Mouse (Mus musculus) kidney, adult 8-10 months (tissue): ENCODE measurements around the gene Sugct.
"Not testable (repeated sequence)": the region's sequence is repeated elsewhere in the genome, so short reads cannot be mapped to it uniquely, and the experiment has no call there.

Experiments
- DNase-seq, 2 experiments: peaks; one replicate each; pipeline ENCODE4 v3.0.0; 2022

Sugct gene

DNA sequence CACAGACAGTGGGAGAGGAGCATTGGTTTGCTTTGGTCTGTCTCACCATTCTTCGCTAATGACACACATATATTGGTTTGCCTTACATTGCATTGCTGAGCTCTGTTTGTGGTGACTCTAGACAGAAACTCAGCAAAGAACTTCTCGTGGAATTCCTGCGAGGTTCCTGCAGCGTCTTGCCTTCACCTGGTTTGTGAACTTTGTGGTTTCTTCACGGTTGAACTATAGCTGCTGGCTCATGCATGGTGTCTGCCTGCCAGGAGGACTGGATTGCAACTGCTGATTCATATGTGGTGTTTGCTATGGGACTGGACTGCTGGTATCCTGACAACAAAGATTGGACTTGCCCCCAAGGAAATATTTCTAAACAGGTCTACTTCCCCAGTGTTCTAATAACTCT lies 91.6 kb downstream of the Sugct start:
- no peak for DNase-seq

DNA sequence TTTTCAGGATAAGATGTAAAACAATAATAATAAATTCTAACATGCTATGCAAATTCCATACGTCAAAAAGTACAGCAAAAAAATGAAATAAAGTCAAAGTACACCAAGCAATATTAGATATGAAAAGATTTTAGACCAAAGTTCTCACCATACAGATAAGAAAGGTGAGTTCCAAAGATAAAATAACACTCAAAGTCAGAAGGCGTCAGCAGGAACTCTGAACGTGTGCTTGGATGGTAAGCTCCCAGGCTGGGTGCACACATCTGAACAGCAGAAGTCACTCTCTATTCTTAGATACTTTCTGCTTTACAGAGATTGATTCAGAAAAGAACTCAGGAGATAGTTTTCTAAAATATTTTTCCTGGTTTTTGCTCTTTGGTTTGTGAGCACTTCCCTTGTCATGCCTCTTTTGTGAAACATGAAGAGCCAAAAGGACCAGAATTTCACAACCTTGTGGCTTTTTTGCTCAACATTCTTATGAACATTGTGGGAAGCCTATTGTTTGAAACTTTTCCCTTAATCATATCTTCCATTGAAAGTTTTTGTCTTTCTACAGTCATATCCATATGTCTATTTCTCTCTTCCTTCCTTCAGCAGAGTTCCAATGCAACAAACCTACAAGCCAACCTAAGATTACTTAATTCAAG lies 110.0 kb downstream of the Sugct start:
- no peak for DNase-seq

DNA sequence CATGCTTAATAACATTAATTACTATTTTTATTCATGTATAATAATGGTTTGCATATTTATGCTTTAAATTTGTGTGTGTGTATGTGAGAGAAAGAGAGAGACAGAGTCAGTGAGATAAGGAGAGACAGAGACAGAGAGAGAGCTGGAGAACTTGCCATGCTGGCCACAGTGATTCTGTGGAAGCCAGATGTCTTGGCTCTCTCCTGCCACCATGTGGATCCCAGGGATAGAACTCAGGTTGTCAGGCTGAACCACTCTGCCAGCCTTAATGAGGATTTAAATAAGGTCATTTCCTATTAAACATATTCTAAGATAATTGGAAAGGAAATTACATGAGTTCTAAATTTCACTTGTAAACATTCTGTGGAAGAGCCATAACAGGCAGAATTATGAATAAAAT lies 110.5 kb downstream of the Sugct start:
- DNase-seq, result peak in 1 of 2 experiments; percentile 24

DNA sequence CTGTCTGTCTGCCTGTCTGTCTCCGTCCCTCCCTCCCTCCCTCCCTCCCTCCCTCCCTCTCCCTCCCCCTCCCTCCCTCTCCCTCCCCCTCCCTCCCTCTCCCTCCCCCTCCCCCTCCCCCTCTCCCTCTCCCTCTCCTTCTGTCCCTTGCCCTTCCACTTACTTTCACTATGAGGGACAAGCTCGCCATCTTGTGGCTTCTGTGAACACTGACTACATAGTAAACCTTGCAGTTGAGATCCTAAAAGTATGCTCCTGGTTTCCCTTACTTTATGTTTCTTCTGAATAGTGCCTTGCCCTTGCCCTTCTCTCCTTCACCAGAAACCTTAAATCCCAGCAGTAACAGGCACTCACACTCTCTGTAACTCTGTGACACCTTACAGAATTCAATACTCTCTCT lies 113.7 kb downstream of the Sugct start:
- DNase-seq, result no peak

DNA sequence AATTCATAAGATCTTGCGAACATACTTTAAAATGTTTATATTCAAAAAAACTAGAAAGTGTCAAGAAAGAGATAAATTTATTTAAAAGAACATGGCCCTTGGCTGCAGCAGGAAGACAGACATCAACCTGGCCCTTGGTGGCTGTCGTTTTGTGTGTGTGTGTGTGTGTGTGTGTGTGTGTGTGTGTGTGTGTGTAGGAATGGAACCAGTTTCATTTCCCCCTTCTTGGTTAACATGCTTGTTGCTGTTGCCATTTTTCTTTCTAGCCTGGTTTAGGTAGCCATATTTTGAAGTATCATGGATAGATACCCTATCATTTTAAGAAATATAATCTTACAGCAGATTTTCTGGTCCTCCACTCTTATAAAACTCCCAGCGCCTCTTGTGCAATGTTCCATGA lies 136.0 kb downstream of the Sugct start:
- DNase-seq, result no peak

DNA sequence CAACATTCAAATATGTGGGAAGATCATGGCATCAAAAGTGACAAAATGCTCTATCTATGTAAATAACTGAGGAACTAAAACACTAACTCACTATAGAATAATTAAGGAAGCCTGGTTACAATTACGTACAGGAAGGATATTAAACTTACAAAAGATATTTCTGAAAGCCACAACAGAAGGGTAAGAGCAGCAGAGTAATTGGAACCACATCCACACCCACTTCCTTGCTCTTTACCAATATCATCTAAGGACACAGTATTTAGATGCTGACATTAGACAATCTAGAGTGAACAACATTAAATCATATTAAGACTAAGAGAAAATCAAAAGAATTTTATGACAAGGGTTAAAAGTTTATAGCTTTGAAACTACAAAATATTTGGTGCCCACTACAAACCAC lies 159.0 kb downstream of the Sugct start:
- no peak for DNase-seq

DNA sequence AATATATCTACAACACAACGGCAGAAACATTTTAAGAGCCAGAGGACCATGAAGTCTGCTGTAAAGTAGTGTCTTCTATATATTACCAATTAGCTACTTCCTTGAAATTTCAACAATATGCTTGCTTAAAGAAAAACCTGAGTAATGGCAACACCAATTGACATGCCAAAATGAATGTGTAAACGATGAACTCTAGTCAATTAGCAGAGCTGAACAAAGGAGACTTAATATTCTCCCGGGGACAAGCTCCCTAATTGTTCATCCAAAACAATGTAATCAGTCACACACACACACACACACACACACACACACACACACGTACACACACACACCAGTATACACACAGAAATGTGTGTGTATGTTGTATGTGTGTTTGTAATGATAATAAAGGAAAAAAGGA lies 160.5 kb downstream of the Sugct start:
- DNase-seq, result no peak

DNA sequence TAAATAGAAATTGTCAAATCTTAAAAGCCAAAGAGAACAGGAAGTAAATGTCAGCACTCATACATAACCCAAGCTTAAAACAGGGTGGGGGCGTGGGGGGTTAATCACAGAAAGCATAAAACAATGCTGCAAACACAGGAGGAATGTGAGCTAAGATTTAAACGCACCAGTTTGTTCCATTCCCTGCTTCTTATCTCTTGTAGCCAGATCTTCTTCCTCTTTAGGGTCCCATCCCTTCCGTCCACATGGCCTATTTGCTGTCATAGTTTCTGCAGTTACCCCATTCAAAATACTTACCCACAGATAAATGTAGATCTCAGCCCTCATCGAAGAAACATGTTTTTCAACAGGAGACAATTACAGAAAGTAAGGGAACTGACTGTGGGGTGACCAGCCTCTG lies 160.9 kb downstream of the Sugct start:
- no peak for DNase-seq

DNA sequence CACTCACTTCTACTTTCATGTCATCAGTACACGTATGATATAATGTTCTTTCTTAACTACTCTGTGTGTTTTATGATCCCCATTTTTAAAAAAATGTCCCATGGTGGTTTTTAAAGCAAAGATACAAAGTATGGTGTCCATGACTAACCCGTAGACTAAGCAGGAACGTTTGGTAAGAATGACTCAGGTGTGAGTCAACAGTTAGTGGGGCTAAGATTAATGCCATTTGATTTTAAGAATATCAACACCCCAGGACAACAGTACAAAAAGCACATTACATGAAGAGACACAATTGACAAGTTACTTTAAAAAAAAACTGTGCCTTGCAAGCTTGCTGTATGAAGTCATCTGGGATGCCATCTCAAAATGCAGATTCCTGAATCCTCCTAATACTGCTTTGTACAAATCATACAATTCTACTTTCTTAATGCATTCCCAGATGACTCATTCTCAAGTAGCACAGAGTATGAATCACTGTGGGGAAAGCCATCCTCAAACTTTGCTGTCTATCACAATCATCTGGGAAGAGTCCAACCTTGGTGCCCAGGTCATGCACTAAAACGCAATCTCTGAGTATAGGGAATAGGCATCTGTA lies 184.1 kb downstream of the Sugct start:
- no peak for DNase-seq

DNA sequence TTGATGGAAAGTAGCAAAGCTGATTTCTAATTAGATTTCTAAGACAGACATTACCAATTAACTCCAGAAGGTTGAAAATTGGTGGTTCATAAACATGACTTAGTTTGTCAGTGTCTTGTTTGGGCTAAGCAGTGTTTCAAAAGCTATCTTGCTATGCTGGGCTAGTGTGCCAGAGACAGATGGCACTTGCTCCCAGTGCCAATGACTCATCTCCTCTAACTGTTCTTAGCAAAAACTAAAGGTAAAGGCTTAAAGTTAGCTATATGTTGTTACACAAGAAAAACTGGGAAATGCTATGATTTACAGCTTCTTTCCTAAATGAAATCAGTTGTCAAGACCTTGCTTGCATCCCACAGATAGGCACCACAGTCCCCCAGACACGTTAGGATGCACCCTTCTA lies 200.4 kb downstream of the Sugct start:
- DNase-seq, result no peak

DNA sequence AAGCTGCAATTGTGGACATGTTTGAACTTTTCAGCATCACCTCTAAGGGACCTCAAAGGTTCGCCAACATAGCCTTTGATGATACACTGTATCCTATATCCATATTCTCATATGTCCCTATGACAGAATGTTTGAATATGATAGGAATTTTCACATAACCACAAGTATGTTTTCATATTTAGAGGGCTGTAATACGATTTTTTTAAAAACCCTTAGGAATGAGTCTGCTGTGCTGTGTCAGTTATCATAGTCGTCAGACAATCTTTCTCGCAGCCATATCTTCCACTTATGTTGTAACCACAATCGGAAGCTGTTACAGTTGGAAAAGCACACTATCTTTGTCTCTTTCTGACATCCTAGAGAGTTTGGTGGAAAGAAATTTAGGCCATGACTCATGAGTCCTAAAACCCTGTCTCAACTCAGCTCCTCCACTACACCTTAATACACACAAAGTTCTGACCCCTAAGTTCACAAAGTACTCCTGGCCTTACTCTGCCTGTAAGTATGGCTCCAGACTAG lies 201.2 kb downstream of the Sugct start:
- DNase-seq, result no peak

DNA sequence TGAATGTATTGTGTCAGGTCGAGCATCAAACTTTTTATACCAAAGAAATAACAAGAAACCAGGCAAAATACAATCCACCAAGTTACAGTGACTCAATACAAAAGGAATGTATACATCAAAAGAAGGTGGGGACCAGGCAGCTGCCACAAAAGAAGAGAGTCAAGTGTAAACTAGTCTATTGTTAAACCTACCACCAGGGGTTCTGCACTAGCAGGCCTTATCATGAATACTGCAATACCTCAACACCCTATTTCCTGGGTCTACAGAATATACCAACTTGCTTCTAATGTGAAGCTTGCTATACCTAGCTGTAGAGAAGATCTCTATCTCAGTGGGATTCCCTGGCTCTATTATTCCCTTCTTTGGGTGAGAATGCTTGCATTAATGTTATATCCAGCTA lies 237.4 kb downstream of the Sugct start:
- DNase-seq, result not testable (repeated sequence)

DNA sequence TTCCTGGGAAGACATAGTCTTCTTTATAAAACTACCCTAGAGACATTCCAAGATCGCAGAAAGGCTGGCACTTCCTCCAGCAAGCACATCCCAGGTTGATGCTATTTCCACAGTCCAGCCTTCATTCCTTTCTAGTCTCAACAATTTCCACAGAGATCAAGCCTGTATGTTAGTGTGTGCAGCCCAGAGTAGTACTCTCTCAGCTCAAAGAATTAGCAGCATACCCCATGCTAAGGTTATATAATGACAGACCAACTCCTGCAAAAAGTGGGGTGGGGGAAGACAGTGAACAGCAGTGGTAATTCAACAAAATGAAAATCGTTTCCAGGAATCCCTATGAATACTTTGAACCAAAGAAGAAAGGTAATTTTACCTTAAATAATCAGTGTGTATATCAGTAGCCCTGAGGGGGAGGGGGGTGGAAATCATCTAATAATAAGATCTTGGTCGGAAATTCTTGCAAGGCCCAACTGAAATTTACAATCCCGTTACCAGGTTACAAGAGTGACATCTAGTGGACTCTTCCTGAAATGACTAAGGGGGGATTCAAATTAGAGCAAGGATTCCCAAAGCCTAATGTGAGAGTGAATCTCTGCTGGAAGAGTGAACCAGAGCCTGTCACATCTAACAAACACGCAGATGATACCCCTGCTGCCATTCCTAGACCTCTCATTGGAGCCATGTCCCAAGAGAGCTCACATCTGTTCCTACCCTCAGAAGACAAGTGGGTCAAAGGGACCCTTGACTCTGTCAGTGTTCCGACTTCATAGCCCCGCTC lies 263.0 kb downstream of the Sugct start:
- DNase-seq, result peak in 1 of 2 experiments; percentile 4

DNA sequence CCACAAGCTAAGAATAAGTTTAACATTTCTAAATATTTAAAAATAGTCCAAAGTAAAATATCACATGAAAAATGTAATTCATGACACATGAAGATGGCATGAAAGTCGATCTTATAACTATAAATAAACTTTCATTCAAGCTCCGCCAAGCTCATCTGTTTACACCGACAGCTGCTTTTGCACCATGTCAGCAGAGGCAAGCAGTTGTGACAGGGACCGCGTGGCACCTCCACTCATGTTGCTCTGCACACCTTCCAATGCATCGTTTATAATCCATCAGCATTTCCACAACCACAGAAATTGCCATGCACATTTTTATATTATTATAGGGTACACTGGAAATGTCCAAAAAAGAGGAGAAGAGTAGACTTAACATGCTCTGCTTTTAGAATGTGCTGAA lies 273.5 kb downstream of the Sugct start:
- DNase-seq, result no peak

DNA sequence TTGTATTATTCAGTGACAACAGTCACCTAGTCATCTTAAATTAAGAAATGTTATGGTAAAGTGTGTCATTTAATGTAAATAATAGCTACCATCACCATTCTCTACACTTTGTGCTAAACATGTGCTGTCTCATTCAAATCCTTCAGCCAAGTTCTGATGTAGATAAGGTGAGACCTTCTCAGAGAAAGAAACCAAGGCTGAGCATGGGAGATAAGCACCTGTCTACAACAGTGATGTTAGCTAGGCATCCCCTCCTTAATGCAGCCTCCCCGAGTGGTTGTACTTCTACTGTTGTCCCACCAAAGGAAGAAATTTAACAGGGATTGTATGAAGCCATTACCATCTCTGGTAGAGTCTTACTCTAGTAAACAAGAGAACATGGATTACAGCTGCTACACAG lies 274.8 kb downstream of the Sugct start:
- DNase-seq, result no peak

DNA sequence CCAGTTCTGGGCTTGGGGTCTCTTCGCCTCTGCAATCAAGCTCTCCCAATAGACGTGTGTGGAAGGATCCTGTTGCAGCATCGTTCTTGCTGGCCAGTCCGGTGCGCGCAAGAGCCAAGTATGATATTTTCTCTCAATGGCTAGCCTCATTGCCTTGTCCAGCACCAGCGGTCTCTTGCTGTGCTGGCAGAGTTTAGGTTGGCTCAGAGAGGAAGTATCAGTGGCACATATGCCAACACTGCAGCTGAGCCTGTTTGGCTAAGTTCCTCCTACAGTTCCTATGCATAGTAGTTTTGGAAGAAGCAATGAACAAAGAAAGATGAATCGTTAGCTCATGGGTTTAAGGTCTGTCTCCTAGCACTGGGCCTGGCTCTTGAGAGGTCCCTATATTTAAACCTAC lies 352.5 kb downstream of the Sugct start:
- DNase-seq, result no peak

DNA sequence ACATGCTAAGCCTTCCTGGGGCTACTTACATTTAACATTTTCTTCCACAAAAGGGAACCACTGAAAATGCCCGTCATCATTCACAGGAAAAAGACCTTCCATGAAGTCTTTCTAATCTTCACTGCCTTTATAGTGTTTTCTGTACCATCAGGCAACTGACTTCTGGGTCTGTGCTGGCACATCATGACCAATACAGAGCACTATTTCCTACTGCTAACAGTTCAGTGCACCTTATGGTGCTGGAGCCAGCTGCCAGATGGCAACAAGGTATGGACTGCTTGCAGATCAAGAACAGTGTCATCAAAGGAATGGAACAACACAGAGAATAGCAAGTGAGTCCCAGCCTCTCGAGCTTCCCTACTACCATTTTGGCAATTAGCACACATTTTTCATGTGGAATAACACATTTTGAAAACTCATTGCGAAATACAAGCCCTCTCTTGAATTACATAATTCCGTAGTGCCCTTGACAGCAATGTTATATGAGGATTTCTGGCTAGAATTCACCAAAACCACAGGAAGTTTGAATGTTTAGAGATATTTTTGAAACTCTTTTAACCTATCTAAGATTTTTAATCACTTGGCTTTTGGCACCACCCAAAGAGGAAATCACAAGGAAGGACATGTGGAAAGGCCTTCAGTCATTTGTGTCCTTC lies 359.3 kb downstream of the Sugct start:
- DNase-seq, result no peak

DNA sequence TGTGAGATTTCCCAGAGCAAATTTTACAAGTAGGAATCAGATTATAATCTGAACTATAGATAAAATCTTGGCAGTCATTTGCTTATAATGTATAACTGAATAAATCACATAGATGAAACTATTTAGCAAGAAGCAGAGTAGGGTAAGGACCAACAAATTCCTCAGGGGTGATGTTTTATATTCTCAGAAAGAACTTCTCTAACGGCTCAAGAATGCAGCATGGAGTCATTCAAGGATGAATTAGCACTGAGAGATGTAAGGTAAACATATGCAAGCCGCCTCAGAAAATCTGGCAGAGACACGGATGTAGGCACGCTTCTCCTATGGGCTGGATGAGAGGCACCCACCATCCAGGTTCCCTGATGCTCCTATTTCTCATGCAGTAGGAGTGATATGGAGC lies 368.5 kb downstream of the Sugct start:
- DNase-seq, result no peak

DNA sequence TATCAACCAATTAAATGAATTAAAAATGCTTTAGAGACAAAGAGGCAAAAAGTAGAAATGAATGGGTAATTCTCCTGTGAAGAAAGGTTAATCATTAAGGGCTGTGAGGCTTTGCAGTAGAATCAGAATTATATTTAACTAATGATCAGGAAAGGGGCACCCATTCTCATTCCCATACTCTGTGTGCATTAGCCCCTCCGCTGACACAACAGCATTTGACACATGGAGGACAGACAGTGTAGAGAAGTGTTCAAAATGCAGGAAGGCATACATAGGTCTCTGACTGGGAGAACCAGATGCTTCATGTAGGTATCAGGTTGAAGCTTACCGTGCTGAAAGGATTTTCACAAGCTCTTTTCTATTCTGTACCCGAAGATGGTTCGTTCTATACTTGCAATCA lies 393.8 kb downstream of the Sugct start:
- DNase-seq, result no peak

DNA sequence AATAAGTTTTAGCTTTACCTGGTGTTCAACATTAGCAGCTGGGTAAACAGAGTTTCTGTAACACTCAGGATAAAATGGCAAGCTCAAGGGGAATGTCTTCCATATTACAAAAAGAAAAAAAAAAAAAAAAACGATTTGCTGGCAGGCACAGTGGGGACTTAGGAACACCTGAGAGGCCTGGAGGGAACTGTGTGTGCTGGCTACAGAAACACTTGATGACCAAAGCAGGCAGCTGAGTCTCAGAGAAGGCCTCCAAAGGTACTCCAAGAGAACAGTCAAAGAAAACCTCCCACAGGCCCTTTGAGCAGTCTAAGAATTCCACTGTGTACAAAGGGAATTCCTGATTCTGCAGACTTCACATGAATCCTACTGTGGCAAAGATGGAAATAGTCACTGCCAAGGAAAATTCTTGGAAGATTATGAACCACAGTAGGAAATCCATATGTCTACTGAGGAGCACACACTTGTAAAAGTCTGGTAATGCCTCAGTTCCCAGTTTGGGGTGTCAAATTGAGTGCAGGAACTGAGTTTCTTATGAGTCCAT lies 397.8 kb downstream of the Sugct start:
- DNase-seq, result no peak

DNA sequence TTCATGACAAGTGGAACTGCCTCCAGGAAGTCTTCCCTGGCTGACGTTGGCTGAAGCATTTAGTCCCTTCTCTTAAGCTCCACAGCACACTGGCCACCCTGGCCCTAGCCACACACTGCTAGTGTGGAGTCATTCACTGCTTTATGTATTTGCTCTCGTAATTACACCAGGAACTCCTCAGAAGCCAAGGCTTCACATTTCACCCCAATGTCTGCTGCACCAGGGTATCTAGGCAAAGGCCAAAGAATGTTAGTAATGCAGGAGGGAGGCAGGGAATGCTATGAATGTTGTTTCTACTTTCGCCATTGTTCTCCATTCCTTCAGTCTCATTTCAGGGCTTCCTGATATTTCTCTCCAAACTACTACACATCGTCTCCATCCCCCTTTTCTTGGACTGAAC lies 398.4 kb downstream of the Sugct start:
- no peak for DNase-seq

DNA sequence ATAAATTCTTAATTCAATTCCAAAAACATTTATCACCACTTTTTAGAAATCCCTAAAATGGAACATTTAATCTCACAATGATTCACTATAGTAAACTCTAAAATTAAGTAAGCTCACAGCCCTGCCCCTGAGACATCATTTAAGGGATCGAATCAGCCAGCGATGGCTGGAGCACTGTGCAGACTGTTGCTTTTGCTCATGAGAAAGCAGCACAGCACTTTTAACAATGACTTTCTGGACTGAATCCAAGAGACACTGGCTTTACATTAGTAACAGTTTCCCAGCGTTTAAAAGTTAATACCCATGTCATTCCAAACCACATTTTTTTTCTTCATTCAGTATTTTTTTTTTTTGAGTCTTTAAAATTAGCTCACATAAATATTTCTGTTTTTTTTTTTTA lies 398.9 kb downstream of the Sugct start:
- no peak for DNase-seq

DNA sequence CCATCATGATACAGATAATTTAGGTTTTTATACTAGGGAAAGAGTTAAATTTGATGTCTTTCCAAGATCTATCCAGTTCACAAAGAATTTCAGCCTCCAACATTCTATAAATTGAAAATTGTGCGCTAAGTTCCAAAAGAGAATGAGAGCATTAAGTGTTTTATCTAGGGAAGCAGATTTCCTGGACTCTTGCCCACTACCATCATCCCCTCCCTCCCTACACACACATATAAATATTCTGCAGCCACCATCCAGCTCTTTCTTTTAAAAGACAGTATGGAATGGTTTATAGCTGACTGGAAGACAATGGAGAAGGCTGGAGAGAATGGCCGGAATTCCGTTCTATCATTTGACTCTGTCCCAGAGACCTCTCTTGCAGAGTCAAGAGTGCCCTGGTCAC lies 404.3 kb downstream of the Sugct start:
- DNase-seq, result no peak
